Mouse (Mus musculus): Measurements from ENCODE around the gene P3h3. TPM values are rescaled to one million over a fixed set of nuclear protein-coding genes. Genes with fewer than 3 reads are reported as not detected.
A peak's percentile ranks its signal among the peaks of the same experiment; 100 is the strongest.

Gene P3h3
- total and polyA plus RNA-seq, 3 experiments = not detected

- Histone ChIP-seq H3K9me3 (replicated peaks) (no peaks in the 10 kb centered on the region), H3K36me3 (replicated peaks) (no peaks in the 10 kb centered on the region), H3K4me1 (ENCODE audit: insufficient read depth, low read depth, low read length) (no peaks in the 10 kb centered on the region), H3K27me3 (ENCODE audit: insufficient read depth, low read length) (peaks cover 58% of the 10 kb centered on the region), H3K4me3 (ENCODE audit: low read depth, low read length) (no peak overlapping the region)
- TF ChIP-seq CTCF (IDR thresholded peaks at IDR 0.05; ENCODE audit: low read depth, low read length) (no peak), GATA2 (IDR thresholded peaks at IDR 0.05; ENCODE audit: borderline replicate concordance, low read depth, low read length) (no peak), TAL1 (conservative IDR thresholded peaks at IDR 0.05; ENCODE audit: low read depth, low read length) (no peak), POLR2AphosphoS5 (IDR thresholded peaks at IDR 0.05; ENCODE audit: insufficient replicate concordance, low read depth, low read length) (no peak), GATA1 (IDR thresholded peaks at IDR 0.05; ENCODE audit: borderline replicate concordance, low read length) (no peak)
- no peak for ATAC-seq (ENCODE audit: extremely low read depth, insufficient number of reproducible peaks, low FRiP score, poor library complexity, severe bottlenecking)
- DNase-seq (ENCODE audit: low spot score) = no peak
Measured at GRCm38 (mm10) chr6:124854647-124855046, 2.9 kb downstream of the P3h3 start.

DNA sequence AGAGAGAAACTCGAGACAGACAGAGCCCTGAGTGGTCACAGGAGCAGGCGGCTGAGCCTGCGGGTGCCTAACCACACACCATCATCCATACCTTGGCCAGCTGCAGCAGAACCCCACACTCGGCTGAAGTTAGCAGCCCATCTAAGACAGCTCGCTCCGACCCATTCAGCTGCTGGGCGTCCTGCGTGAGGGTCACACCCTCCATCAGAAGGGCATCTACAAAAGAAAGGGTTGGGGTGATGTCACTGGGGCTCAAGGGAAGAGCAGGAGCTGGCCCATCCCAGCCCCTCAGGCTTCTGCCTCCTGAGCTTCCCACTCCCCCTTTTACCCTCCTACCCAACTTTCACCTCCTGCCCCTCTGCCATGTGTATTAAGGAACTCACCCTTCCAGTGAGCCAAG is 7.0 kb downstream of the P3h3 start:
- no peaks in the 10 kb centered on the region for H3K9me3 ChIP-seq (replicated peaks)
- ATAC-seq (ENCODE audit: extremely low read depth, insufficient number of reproducible peaks, low FRiP score, poor library complexity, severe bottlenecking) (no peak), DNase-seq (ENCODE audit: low spot score) (no peak)
- H3K4me3 ChIP-seq (ENCODE audit: low read depth, low read length) = no peak overlapping the region
- no peak for TF ChIP-seq TAL1 (conservative IDR thresholded peaks at IDR 0.05; ENCODE audit: low read depth, low read length)
- TF ChIP-seq GATA2 (IDR thresholded peaks at IDR 0.05; ENCODE audit: borderline replicate concordance, low read depth, low read length) = no peak
- TF ChIP-seq CTCF (IDR thresholded peaks at IDR 0.05; ENCODE audit: low read depth, low read length) = no peak
- no peak for TF ChIP-seq GATA1 (IDR thresholded peaks at IDR 0.05; ENCODE audit: borderline replicate concordance, low read length)
- TF ChIP-seq POLR2AphosphoS5 (IDR thresholded peaks at IDR 0.05; ENCODE audit: insufficient replicate concordance, low read depth, low read length) = no peak
- H3K36me3 ChIP-seq (replicated peaks) = no peaks in the 10 kb centered on the region
- peaks cover 2% of the 10 kb centered on the region; the same call in 1 of the 2 replicates for H3K4me1 ChIP-seq (ENCODE audit: insufficient read depth, low read depth, low read length)
- H3K27me3 ChIP-seq (ENCODE audit: insufficient read depth, low read length) = peaks cover 55% of the 10 kb centered on the region

DNA sequence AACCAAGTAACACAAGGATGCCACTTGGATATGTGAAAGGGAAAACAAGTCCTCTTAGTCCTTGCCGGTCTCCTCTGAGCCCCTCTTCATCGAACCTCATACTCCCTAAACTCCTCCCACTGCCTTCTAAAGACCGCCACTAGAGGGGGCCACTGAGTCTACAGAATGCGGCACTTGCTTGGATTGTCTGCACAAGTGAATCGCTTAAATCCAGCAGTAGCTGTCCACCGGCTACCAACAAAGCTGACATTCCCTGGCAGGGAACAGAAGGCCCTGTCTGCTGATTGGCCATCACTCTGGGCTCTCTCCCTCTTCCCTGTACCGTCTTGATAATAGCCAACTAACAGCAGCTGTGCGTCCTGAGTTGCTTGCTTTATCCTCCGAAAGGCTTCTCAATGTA is 10.2 kb downstream of the P3h3 start:
- Histone ChIP-seq H3K36me3 (replicated peaks) (no peaks in the 10 kb centered on the region), H3K27me3 (ENCODE audit: insufficient read depth, low read length) (peaks cover 51% of the 10 kb centered on the region), H3K4me1 (ENCODE audit: insufficient read depth, low read depth, low read length) (peaks cover 2% of the 10 kb centered on the region; the same call in 1 of the 2 replicates), H3K9me3 (replicated peaks) (no peaks in the 10 kb centered on the region), H3K4me3 (ENCODE audit: low read depth, low read length) (no peak overlapping the region)
- TF ChIP-seq POLR2AphosphoS5 (IDR thresholded peaks at IDR 0.05; ENCODE audit: insufficient replicate concordance, low read depth, low read length) = no peak
- peak; percentile 97 for TF ChIP-seq CTCF (IDR thresholded peaks at IDR 0.05; ENCODE audit: low read depth, low read length)
- TF ChIP-seq GATA2 (IDR thresholded peaks at IDR 0.05; ENCODE audit: borderline replicate concordance, low read depth, low read length) = no peak
- DNase-seq (ENCODE audit: low spot score) (peak; percentile 38), ATAC-seq (ENCODE audit: extremely low read depth, insufficient number of reproducible peaks, low FRiP score, poor library complexity, severe bottlenecking) (peak; percentile 63)

DNA sequence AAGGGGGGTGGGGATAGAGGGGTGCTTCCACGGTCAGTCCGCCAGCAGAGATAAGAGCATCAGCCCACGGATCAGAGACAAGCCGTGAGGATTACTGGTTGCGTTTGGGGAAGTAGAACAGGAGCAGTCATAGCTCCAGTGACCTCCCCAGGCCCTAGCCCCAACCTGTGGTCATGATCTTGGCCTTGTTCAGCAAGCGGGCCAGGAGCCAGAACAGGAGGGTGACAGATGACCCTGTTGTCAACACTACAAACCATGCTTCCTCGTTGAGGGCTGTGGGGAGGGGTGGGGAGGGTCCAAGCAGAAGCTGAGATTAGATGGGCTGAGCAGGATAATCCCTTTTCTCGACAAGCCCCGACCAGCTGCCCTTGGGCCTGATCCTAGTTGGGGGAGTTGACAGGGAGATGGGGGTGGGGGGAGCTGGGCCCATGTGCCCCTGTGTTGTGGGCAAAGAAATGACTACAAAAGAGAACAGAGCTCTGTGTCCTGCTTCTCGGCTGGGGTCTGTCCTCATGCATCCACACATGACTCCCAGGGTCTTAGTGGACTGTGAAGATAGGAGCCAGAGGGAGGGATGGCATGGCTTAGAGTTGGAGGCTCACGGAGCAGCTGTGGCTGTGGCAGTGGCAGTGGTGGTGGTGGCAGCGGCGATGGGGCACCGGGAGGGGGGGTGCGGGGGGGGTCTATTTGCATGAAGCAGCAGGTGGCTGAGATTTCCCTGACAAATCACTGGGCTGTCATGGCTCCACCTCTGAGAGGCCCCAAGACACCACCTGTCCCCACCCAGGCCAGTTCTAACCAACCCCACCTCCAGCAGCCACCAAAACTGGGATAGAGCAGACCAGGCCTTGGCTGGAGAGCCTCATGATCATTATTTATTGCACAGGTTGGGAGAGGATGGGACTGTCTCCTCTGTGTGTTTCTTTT is 17.0 kb downstream of the P3h3 start, which contains the start of gene Gnb3:
Gene Gnb3, minus strand, starts transcription at position 35 of the 927 bp plus-strand sequence.
- Histone ChIP-seq H3K9me3 (replicated peaks) (no peaks in the 10 kb centered on the region), H3K4me1 (ENCODE audit: insufficient read depth, low read depth, low read length) (peaks cover 18% of the 10 kb centered on the region), H3K36me3 (replicated peaks) (peaks cover 18% of the 10 kb centered on the region), H3K27me3 (ENCODE audit: insufficient read depth, low read length) (peaks cover 52% of the 10 kb centered on the region), H3K4me3 (ENCODE audit: low read depth, low read length) (peak within 1 kb of the TSS; percentile 38; the same call in 1 of the 2 replicates)
- ATAC-seq (ENCODE audit: extremely low read depth, insufficient number of reproducible peaks, low FRiP score, poor library complexity, severe bottlenecking) (peak; percentile 37), DNase-seq (ENCODE audit: low spot score) (peak; percentile 50)
- TF ChIP-seq POLR2AphosphoS5 (IDR thresholded peaks at IDR 0.05; ENCODE audit: insufficient replicate concordance, low read depth, low read length) (no peak), GATA1 (IDR thresholded peaks at IDR 0.05; ENCODE audit: borderline replicate concordance, low read length) (no peak), CTCF (IDR thresholded peaks at IDR 0.05; ENCODE audit: low read depth, low read length) (no peak), GATA2 (IDR thresholded peaks at IDR 0.05; ENCODE audit: borderline replicate concordance, low read depth, low read length) (no peak), TAL1 (conservative IDR thresholded peaks at IDR 0.05; ENCODE audit: low read depth, low read length) (no peak)

DNA sequence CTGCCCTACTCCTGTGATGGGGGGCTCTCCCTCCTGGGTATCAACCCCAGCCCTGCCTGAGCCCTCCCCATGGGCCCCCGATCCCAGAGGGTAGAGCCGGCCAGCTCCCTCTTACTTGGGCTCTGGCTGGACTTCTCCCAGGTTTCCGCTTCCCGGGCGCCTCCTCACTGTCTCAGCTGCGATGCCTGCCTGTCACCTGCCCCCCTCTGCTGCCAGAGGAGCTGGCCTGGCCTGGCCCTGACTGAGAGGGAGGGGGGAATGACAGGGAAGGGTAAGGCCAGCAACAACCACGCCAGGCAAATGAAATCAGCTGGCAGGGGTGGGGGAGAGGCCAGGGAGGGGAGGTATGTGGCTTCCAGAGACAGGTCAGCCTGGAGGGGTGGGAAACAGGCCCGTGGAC is 17.7 kb downstream of the P3h3 start:
- DNase-seq (ENCODE audit: low spot score) = no peak
- H3K4me1 ChIP-seq (ENCODE audit: insufficient read depth, low read depth, low read length) = peaks cover 22% of the 10 kb centered on the region

DNA sequence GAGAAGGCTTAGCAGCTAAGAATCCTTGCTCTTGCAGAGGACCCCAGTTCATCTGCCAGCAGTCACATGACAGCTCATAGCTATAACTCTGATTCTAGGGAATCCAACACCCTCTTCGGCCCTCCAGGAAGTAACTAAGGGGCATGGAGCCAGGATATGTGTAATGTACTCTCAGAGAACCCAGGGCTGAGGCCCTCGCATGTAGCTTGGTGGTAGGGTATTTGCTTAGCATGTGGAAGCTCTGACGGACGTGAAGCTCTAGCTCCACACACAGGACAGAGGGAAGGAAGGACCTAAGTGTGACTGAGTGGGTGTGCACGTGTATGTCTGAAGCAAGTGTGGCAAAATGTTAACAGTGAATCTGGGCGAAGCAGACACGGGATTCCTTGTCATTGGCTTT is 21.1 kb downstream of the P3h3 start:
- H3K4me3 ChIP-seq (ENCODE audit: low read depth, low read length) = no peak overlapping the region
- DNase-seq (ENCODE audit: low spot score) (no peak), ATAC-seq (ENCODE audit: extremely low read depth, insufficient number of reproducible peaks, low FRiP score, poor library complexity, severe bottlenecking) (no peak)
- H3K4me1 ChIP-seq (ENCODE audit: insufficient read depth, low read depth, low read length) = peaks cover 48% of the 10 kb centered on the region
- no peaks in the 10 kb centered on the region for H3K9me3 ChIP-seq (replicated peaks)
- peaks cover 59% of the 10 kb centered on the region for H3K36me3 ChIP-seq (replicated peaks)
- TF ChIP-seq GATA2 (IDR thresholded peaks at IDR 0.05; ENCODE audit: borderline replicate concordance, low read depth, low read length) (no peak), POLR2AphosphoS5 (IDR thresholded peaks at IDR 0.05; ENCODE audit: insufficient replicate concordance, low read depth, low read length) (no peak), TAL1 (conservative IDR thresholded peaks at IDR 0.05; ENCODE audit: low read depth, low read length) (no peak), GATA1 (IDR thresholded peaks at IDR 0.05; ENCODE audit: borderline replicate concordance, low read length) (no peak)
- H3K27me3 ChIP-seq (ENCODE audit: insufficient read depth, low read length) = peaks cover 28% of the 10 kb centered on the region

More for the DNA sequence above, 17.7 kb downstream of the P3h3 start:
- Histone ChIP-seq H3K36me3 (replicated peaks) (peaks cover 25% of the 10 kb centered on the region), H3K4me3 (ENCODE audit: low read depth, low read length) (peak overlapping the region; percentile 38; the same call in 1 of the 2 replicates), H3K27me3 (ENCODE audit: insufficient read depth, low read length) (peaks cover 45% of the 10 kb centered on the region), H3K9me3 (replicated peaks) (no peaks in the 10 kb centered on the region)
- no peak for ATAC-seq (ENCODE audit: extremely low read depth, insufficient number of reproducible peaks, low FRiP score, poor library complexity, severe bottlenecking)
- no peak for TF ChIP-seq GATA2 (IDR thresholded peaks at IDR 0.05; ENCODE audit: borderline replicate concordance, low read depth, low read length)
- TF ChIP-seq TAL1 (conservative IDR thresholded peaks at IDR 0.05; ENCODE audit: low read depth, low read length) = no peak
- TF ChIP-seq GATA1 (IDR thresholded peaks at IDR 0.05; ENCODE audit: borderline replicate concordance, low read length) = no peak
- TF ChIP-seq CTCF (IDR thresholded peaks at IDR 0.05; ENCODE audit: low read depth, low read length) = no peak
- no peak for TF ChIP-seq POLR2AphosphoS5 (IDR thresholded peaks at IDR 0.05; ENCODE audit: insufficient replicate concordance, low read depth, low read length)

Measured in G1E (cell line).